Mouse (Mus musculus) lung, postnatal 0 days (tissue): ENCODE results near the gene Mdn1.

ENCODE experiments used
- CTCF ChIP-seq: IDR thresholded peaks from 2 replicates; pipeline ENCODE4 v1.5.1; 2016; ENCODE audit warnings: antibody characterized with exemption, mild to moderate bottlenecking
- EP300 ChIP-seq: IDR thresholded peaks from 2 replicates; pipeline ENCODE4 v1.6.1; 2016; ENCODE audit warnings: antibody characterized with exemption, mild to moderate bottlenecking, control low read depth

DNA sequence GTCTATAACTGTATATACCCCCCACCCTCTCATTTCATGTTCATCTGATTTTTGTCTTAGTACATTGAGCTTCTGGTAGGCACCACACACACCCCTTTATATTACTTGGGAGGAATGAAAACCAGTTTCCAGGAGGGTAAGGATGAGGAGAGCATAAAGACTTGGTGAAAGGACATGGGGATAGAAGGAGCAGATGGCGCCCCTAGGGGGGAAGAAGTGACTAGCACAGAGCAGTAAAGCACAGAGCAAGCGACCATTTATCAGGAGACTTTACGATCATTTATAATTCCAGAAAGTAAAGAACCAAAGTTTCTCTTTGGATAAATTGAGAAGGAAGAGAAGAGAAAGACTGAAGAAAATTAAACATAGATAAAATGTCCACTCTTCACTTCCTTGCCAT is 23.9 kb downstream of the Mdn1 start:
- TF ChIP-seq CTCF (peak; percentile 37), EP300 (no peak)
